Mouse (Mus musculus) forebrain, embryonic 14.5 days (tissue): ENCODE measurements around the gene Cdx2. TPM values are rescaled to one million over a fixed set of nuclear protein-coding genes. Genes with fewer than 3 reads are reported as not detected.

Experiments used
- ATAC-seq: fragments of 200-750 bp; cut with Nextera tagmentation; 2 replicates; pipeline ENCODE4 v1.8.0; 2017; ENCODE audit warnings: mild to moderate bottlenecking, moderate library complexity
- DNase-seq: peaks from one replicate; pipeline ENCODE4 v3.0.0-alpha.2; 2015; ENCODE audit warnings: low spot score
- H3K27ac ChIP-seq: fragments of 300-500 bp; sonication (generic); 2 replicates; pipeline ENCODE4 v1.5.1; 2014; ENCODE audit warnings: low read depth, mild to moderate bottlenecking, control low read depth, low read length, moderate library complexity
- H3K27me3 ChIP-seq: fragments of 300-500 bp; sonication (generic); replicated peaks from 2 replicates; pipeline ENCODE4 v1.6.1; 2014; ENCODE audit warnings: low read length, control low read depth, mixed read lengths; ENCODE audit not compliant: control insufficient read depth, insufficient read depth
- H3K36me3 ChIP-seq: fragments of 300-500 bp; sonication (generic); 2 replicates; pipeline ENCODE4 v1.6.1; 2014; ENCODE audit warnings: low read length, control low read depth; ENCODE audit not compliant: control insufficient read depth, insufficient read depth
- H3K4me1 ChIP-seq: fragments of 300-500 bp; sonication (generic); 2 replicates; pipeline ENCODE4 v1.6.1; 2014; ENCODE audit warnings: antibody characterized with exemption, low read length, control low read depth; ENCODE audit not compliant: control insufficient read depth, insufficient read depth
- H3K4me2 ChIP-seq: fragments of 300-500 bp; sonication (generic); 2 replicates; pipeline ENCODE4 v1.6.1; 2014; ENCODE audit warnings: mild to moderate bottlenecking, control low read depth, low read length
- H3K4me3 ChIP-seq: fragments of 300-500 bp; sonication (generic); 2 replicates; pipeline ENCODE4 v1.5.1; 2014; ENCODE audit warnings: low read depth, low read length, control low read depth
- H3K9ac ChIP-seq: fragments of 300-500 bp; sonication (generic); 2 replicates; pipeline ENCODE4 v1.6.1; 2014; ENCODE audit warnings: mild to moderate bottlenecking, low read length, control low read depth, moderate library complexity
- H3K9me3 ChIP-seq: fragments of 300-500 bp; sonication (generic); replicated peaks from 2 replicates; pipeline ENCODE4 v1.6.1; 2016; ENCODE audit warnings: low read length, control low read depth, mixed read lengths; ENCODE audit not compliant: control insufficient read depth
- WGBS: fragments of 180-500 bp; shearing (Covaris S2); extraction: QIAGEN DNeasy Blood & Tissue Kit; methylation state at CpG from one replicate; pipeline ENCODE4 v1.1.7; 2014; 5-methylcytosine and 5-hydroxymethylcytosine counted together
- polyA plus RNA-seq: library from polyadenylated mRNA; unstranded; fragments of >200 nt; fragmentation: Nextera tagmentation; extraction: Ambion mirVana; gene quantifications from 2 replicates; pipeline ENCODE4 v1.2.1, GENCODE M21; 2014

The Cdx2 gene
- polyA plus RNA-seq, 1 experiment from 2014 or later, result not detected

DNA sequence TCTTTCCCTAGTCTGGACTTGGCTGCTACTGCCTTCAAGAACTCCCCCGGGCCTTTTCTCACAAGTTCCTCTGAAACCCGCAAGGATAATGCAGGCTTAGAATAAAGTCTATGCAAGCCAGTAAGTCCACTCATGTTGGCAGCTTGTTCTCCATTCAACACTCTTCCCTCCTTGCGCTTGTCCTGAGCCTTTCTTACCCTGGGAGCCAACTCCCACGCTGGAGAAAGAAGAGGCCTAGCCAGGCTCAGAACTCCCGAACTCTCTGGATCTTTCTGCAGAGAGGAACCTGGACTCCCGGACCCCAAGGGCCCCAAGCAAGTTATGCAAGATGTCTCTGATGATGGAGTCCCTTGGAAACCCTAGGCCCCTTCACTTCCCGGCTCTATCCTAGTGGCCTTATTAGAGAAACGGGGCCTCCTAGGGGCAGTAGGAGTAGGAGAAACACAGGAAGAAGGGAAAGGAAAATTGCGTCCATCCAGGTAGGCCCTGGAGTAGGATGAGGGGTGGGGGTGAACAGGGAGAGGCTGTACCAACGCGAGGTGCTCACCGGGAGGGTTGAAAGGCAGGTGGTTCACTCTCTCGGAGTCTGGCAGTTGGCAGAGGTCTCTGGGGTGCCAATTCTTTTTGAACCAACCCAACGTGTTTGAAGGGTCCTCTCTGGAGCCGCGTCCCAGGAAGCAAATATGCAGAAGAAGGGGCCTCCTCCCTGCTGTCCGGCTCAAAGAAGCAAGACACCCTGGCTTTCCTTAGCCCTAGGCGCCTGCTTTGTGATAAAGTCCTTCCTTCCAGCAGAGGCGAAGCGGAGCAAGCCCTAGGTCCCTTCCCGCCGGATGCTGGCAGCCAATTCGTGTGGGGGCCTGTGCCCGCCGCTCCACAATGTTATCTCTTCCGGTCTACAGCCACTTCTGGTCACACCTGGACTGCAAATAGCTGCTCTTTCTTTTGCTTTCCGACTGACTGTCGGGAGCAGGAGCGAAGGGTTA, 36.1 kb downstream of the Cdx2 start:
- H3K9me3 ChIP-seq, result no peaks in the 10 kb centered on the region
- DNase-seq (no peak), ATAC-seq (no peak)
- no peak overlapping the region for H3K4me3 ChIP-seq
- no peaks in the 10 kb centered on the region for H3K4me1 ChIP-seq
- no peaks in the 10 kb centered on the region for H3K36me3 ChIP-seq
- no peak overlapping the region for H3K27ac ChIP-seq
- under 1% methylated on average over 29 of the region's 29 CpGs for WGBS
- peaks cover 87% of the 10 kb centered on the region for H3K27me3 ChIP-seq
- H3K4me2 ChIP-seq, result no peak overlapping the region
- H3K9ac ChIP-seq, result no peak overlapping the region

DNA sequence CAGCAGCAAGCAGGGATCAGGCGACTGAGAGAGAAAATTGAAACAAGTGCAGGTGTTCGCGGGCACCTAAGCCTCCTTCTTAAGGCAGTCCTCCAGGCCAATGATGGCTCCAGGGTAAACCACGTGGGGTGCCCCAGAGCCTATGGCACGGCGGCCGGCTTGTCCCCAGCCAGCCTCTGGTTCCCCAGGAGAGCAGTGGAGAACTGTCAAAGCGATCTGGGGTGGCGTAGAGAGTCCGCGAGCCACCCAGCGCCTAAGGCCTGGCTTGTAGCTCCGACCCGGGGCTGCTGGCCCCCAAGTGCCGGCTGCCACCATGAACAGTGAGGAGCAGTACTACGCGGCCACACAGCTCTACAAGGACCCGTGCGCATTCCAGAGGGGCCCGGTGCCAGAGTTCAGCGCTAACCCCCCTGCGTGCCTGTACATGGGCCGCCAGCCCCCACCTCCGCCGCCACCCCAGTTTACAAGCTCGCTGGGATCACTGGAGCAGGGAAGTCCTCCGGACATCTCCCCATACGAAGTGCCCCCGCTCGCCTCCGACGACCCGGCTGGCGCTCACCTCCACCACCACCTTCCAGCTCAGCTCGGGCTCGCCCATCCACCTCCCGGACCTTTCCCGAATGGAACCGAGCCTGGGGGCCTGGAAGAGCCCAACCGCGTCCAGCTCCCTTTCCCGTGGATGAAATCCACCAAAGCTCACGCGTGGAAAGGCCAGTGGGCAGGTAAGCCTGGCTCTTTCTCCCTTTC, 37.0 kb downstream of the Cdx2 start, which contains the start of gene Pdx1:
Gene Pdx1 (plus strand): TSS at position 34 of the 747 bp plus-strand sequence.
- DNase-seq, result no peak
- Histone ChIP-seq H3K9me3 (no peaks in the 10 kb centered on the region), H3K27me3 (peaks cover 87% of the 10 kb centered on the region), H3K36me3 (no peaks in the 10 kb centered on the region), H3K4me1 (no peaks in the 10 kb centered on the region), H3K9ac (no peak within 1 kb of the TSS), H3K27ac (no peak within 1 kb of the TSS), H3K4me2 (no peak within 1 kb of the TSS), H3K4me3 (no peak within 1 kb of the TSS)
- ATAC-seq, result no peak
- WGBS, result under 1% methylated on average over 39 of the region's 44 CpGs

DNA sequence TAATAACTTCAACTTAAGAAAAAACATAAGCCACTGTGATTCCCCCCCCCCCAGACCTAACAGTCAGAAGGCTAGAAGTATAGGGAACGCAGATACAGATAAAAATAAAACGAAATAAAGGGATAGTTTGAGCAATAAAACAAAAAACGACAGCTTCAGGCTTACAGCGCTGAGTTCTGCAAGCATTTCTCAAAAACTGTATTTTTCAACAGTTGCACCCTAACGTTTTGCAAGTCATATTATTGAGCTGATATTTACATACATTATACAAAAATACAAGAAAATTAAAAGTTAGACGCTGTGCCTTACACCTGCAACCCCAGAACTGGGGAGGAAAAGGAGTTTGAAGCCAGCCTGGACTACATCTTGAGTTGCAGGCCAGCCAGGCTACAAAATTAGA, 37.7 kb downstream of the Cdx2 start:
- Histone ChIP-seq H3K36me3 (no peaks in the 10 kb centered on the region), H3K9me3 (no peaks in the 10 kb centered on the region), H3K9ac (no peak overlapping the region), H3K4me3 (no peak overlapping the region), H3K4me1 (no peaks in the 10 kb centered on the region), H3K27ac (no peak overlapping the region), H3K27me3 (peaks cover 81% of the 10 kb centered on the region), H3K4me2 (no peak overlapping the region)
- WGBS, result 2% methylated on average over 6 of the region's 6 CpGs
- ATAC-seq, result no peak
- DNase-seq, result no peak

DNA sequence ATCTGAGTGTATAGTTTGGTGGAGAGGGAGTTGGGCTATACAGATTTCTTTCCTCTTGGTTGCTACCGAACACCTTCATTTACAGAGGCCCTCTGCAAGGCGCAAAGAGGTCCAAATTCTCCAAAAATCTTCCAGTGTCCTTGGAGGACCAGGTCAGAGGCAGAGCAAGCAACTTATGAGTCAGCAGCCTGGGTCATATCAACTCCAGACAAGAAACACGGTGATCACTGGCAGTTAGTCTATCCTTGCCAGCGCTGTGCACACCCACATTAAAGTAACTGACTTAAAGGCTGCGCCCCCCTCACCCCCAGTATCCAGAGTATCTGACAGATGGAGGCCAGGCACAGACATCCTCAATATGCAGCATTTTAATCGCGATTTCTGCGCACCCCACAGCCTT, 38.3 kb downstream of the Cdx2 start:
- H3K4me1 ChIP-seq, result no peaks in the 10 kb centered on the region
- H3K9me3 ChIP-seq, result no peaks in the 10 kb centered on the region
- H3K4me2 ChIP-seq, result no peak overlapping the region
- WGBS, result under 1% methylated on average over 8 of the region's 8 CpGs
- no peaks in the 10 kb centered on the region for H3K36me3 ChIP-seq
- ATAC-seq (no peak), DNase-seq (no peak)
- H3K4me3 ChIP-seq, result no peak overlapping the region
- no peak overlapping the region for H3K9ac ChIP-seq
- H3K27me3 ChIP-seq, result peaks cover 75% of the 10 kb centered on the region
- H3K27ac ChIP-seq, result no peak overlapping the region

DNA sequence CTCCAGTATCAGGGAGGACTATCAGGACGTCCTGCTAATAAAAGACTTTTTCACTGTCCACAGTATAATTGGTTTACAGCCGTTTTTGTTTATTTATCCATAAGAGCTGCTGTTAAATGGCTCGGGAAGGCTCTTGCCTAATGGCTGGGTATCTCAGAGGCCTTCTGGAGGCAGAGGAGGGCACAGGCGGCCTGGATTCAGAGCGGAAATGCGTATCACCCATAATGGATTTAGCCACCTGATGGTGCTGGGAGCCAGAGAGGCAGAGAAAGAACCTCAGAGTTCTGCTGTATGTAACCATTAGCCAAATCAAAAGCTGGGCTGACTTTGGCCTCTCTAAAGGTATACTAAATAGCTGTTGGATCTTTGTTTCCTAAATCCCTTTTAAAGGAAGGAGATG, 39.6 kb downstream of the Cdx2 start:
- H3K4me1 ChIP-seq, result no peaks in the 10 kb centered on the region
- no peak overlapping the region for H3K4me3 ChIP-seq
- peaks cover 66% of the 10 kb centered on the region for H3K27me3 ChIP-seq
- H3K9ac ChIP-seq, result no peak overlapping the region
- H3K9me3 ChIP-seq, result no peaks in the 10 kb centered on the region
- DNase-seq (no peak), ATAC-seq (no peak)
- no peaks in the 10 kb centered on the region for H3K36me3 ChIP-seq
- no peak overlapping the region for H3K4me2 ChIP-seq
- no peak overlapping the region for H3K27ac ChIP-seq
- WGBS, result 4% methylated on average over 6 of the region's 6 CpGs

DNA sequence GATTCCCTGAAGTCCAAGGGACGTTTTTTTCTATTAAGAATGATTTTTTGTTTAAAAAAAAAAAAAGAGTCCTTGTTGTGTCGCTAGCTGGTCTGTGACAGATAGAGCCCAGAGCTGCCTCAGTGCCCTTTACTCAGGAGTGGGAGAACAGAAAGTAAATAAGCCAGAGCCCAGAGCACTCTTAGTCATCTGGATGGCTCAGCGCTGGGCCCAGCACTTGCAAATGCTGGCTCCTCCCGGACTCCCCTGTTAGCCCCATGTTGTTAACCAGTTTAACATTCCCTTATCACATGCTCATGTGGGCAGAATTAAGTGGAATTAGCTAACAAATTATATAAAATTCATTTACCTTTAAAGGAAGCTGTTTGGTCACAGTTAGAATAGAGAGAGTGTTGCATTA, 43.1 kb downstream of the Cdx2 start:
- Histone ChIP-seq H3K9ac (no peak overlapping the region), H3K4me3 (no peak overlapping the region), H3K27me3 (peaks cover 32% of the 10 kb centered on the region), H3K9me3 (no peaks in the 10 kb centered on the region), H3K27ac (no peak overlapping the region), H3K36me3 (no peaks in the 10 kb centered on the region), H3K4me1 (no peaks in the 10 kb centered on the region), H3K4me2 (no peak overlapping the region)
- DNase-seq (no peak), ATAC-seq (no peak)
- WGBS, result 58% methylated on average over 4 of the region's 4 CpGs

DNA sequence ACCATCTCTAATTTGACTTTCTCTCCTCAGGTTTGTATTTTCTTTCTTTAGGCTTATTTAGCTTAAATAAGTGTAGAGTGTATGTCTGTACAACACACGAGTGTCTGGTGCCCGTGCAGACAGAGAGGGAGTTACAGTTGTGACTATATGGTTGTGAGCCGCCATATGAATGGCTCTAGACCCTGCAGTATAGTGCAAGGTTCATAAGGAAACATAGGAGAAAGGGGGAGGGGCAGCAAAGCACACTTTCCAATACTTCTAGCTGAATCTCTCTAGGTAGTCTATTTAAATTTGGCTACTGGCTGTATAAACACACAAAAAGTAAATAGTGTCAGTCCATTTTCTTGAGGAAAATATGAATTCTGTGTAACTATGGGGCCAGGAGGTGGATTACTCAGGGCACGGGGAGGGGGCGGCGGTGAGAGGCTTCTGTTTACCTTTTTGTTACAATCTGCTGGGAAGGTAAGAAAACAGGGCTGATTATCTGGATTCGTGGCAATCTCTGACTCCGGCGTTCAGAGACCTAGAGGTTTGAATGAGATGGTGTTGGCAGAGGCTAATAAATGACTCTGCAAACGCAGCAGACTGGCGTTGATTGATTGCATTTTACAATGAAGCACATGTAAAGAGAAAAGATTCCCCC, 45.0 kb downstream of the Cdx2 start:
- Histone ChIP-seq H3K9me3 (no peaks in the 10 kb centered on the region), H3K4me3 (no peak overlapping the region), H3K4me1 (no peaks in the 10 kb centered on the region), H3K27ac (no peak overlapping the region), H3K4me2 (no peak overlapping the region), H3K36me3 (no peaks in the 10 kb centered on the region), H3K9ac (no peak overlapping the region), H3K27me3 (peaks cover 19% of the 10 kb centered on the region)
- ATAC-seq, result no peak
- no peak for DNase-seq
- WGBS, result 58% methylated on average over 11 of the region's 11 CpGs

DNA sequence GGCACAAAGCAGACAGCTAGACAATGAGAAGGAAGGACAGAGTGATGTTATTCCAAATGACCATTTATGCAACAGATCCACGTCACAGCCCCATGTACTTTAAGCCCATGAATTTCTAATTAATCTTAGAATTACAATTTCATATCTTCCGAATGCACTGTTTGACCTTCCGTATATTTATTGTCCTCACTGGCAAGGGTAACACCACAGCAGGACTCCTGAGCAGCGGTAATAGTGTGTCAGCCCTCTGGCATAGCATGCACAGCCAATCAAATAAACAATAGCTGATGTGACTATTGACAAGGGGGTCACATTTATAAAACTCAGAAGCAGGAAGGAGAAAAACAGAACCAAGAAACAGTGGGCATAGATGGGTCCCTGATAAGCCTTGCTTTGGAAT, 46.3 kb downstream of the Cdx2 start:
- 83% methylated on average over 4 of the region's 4 CpGs for WGBS
- Histone ChIP-seq H3K27me3 (peaks cover 7% of the 10 kb centered on the region), H3K27ac (no peak overlapping the region), H3K4me3 (no peak overlapping the region), H3K4me1 (no peaks in the 10 kb centered on the region), H3K4me2 (no peak overlapping the region), H3K9ac (no peak overlapping the region), H3K9me3 (no peaks in the 10 kb centered on the region), H3K36me3 (no peaks in the 10 kb centered on the region)
- no peak for ATAC-seq
- no peak for DNase-seq
